Mouse (Mus musculus) embryonic fibroblast, embryonic 13.5 days (primary cell): Measurements from ENCODE around the gene Nrcam. TPM values are rescaled to one million over a fixed set of nuclear protein-coding genes. Genes with fewer than 3 reads are reported as not detected.
A peak's percentile ranks its signal among the peaks of the same experiment; 100 is the strongest.

ENCODE experiments used
- H3K27ac ChIP-seq: 2 replicates; pipeline ENCODE4 v1.5.1; 2012; ENCODE audit warnings: low read length, control low read depth, inconsistent platforms; ENCODE audit not compliant: insufficient read depth
- H3K4me1 ChIP-seq: 2 replicates; pipeline ENCODE4 v1.6.1; 2011; ENCODE audit warnings: low read length; ENCODE audit not compliant: control insufficient read depth, insufficient read depth
- H3K4me3 ChIP-seq: 2 replicates; pipeline ENCODE4 v1.5.1; 2011; ENCODE audit warnings: mild to moderate bottlenecking, control low read depth, low read length; ENCODE audit not compliant: insufficient read depth
- CTCF ChIP-seq: IDR thresholded peaks from 2 replicates; pipeline ENCODE4 v1.5.1; 2011; ENCODE audit warnings: mild to moderate bottlenecking, control low read depth, low read length, moderate library complexity, borderline replicate concordance; ENCODE audit not compliant: insufficient read depth
- POLR2A ChIP-seq: IDR thresholded peaks from 2 replicates; pipeline ENCODE4 v1.6.1; 2011; ENCODE audit warnings: low read depth, mild to moderate bottlenecking, control low read depth, low read length, moderate library complexity
- polyA plus RNA-seq: library from polyadenylated mRNA; stranded (reverse); fragments of >200 nt; gene quantifications from 2 replicates; pipeline ENCODE4 v1.2.4, GENCODE M21; 2011; ENCODE audit warnings: low read depth; ENCODE audit not compliant: missing spikeins, insufficient read length

Nrcam gene
- polyA plus RNA-seq, 1 experiment: 2.6 TPM

GRCm38 (mm10) chr12:44325091-44325490 is 3.6 kb upstream of the Nrcam start:
- no peak overlapping the region for H3K4me3 ChIP-seq
- no peaks in the 10 kb centered on the region for H3K4me1 ChIP-seq
- H3K27ac ChIP-seq: no peak overlapping the region
- TF ChIP-seq POLR2A: no peak
- no peak for TF ChIP-seq CTCF

DNA sequence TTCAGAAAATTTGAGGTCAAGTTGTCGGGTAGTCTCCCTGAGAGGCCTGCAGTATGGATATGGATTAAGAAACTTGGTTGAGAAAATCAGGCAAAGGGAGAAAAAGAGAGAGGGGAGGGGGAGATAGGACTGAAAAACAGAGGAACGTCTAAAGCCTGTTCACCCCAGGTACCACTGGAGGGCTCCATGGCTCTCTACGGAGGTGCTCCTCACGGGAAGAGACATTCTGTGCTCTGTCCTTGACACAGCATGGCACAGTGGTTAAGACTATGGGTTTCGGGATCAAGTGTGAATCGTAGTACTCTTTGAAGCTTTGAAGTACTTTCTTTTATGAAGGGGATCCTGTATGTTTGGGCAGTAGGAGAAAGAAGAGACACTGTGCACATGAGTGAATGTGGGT is 1.2 kb upstream of the Nrcam start:
- H3K4me3 ChIP-seq: no peak overlapping the region
- no peak for TF ChIP-seq POLR2A
- TF ChIP-seq CTCF: peak; percentile 27; the same call in 1 of the 2 replicates
- no peak overlapping the region for H3K27ac ChIP-seq
- H3K4me1 ChIP-seq: no peaks in the 10 kb centered on the region

DNA sequence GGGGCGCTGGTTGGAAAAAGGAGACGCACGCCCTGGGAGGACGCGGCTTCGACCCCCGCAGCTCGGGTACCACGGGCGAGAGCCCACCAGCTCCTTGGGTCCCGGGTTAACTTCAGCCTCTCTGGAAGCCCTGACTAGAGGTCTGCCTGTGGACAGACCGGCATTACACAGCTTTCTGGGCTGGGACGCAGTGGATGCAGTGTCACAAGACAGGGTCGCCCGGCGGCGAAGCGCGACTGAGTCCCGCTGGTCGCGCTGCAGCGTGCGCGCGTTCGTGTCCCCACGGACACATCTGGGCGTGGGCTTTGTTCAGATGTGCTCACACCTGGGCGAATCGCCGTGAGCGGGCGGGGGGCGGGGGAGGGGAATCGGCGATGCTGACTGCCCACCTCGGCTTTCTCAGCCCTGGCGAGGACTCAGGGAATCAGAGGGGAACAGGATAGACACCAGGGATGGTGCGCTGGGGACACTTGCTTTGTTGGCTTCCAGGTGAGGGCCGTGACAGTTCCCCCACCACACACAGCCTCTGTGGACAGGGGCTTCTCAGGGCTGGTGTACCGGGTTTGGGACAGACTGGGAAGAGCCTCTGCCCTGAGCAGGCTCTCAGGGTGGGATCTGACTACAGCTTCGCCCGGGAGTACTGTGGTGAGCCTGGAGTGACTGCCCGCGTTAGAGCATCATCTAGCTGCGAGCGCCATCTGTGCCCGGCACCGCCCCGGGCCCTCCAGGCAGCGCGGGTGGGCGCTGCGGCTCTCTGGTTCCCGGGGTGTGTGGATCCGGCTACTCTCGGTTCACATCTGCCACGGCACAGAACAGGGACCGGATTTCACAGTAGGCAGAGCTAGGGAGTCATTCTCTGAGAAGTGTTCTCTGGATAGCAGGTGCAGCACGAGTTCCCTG is 881 bp downstream of the Nrcam start:
- TF ChIP-seq POLR2A: no peak
- no peak for TF ChIP-seq CTCF
- Histone ChIP-seq H3K27ac (no peak overlapping the region), H3K4me1 (no peaks in the 10 kb centered on the region), H3K4me3 (peak overlapping the region; percentile 69)

DNA sequence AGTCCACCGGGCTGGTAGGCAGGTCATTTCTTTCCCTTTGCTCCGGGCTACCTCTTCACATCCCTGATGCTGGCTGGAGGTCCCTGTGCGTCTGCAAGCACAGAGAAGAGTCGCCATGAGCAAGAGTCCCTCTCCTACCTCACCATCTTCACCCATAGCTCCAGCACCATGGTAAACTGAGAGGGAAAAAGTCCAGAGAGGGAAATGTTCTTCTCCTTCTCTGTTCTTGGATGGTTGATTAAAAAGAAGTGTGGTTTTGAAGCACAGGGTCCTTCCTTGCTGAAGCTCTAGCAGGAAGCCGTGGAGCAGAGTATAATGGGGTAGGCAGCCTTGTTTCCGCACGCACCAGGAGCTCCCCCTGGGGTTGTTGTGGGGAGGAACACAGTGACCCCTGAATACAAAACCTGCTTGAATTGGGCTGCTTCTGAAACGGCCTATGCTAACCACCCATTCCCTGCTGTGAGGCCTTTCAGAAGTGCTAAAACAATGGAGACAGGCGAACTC is 1.6 kb downstream of the Nrcam start:
- TF ChIP-seq CTCF (no peak), POLR2A (no peak)
- peak overlapping the region; percentile 69 for H3K4me3 ChIP-seq

DNA sequence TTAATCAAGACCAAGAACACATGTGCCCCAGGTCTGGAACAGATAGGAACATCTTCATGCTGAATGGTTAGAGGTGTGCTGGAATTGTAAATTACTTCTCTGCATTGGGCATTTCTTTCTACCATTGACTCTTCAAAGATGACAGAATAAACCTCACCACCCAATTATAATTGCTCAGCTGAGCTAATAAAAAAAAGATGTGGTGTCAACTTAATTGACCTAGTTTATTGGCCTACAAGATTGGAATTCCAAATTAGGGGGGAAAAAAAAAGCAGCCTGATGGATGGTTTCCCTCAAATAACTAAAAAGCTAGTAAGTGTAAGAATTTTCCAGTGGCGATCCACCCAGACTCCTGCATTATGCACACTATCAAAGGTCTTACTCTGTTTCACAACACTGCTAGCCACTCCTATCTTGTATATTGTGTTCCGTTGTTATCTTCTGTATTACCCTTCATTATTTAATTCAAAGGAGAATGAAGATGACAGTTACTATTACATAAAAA is 8.5 kb downstream of the Nrcam start:
- Histone ChIP-seq H3K4me1 (no peaks in the 10 kb centered on the region), H3K27ac (no peak overlapping the region), H3K4me3 (no peak overlapping the region)
- no peak for TF ChIP-seq POLR2A
- TF ChIP-seq CTCF: no peak

More for the DNA sequence above, 1.6 kb downstream of the Nrcam start:
- Histone ChIP-seq H3K27ac (no peak overlapping the region), H3K4me1 (no peaks in the 10 kb centered on the region)

- TF ChIP-seq CTCF (no peak), POLR2A (no peak)
- Histone ChIP-seq H3K27ac (no peak overlapping the region), H3K4me1 (no peaks in the 10 kb centered on the region), H3K4me3 (no peak overlapping the region)
Measured at GRCm38 (mm10) chr12:44338195-44338622, 9.5 kb downstream of the Nrcam start.

GRCm38 (mm10) chr12:44344075-44344474 is 15.4 kb downstream of the Nrcam start:
- no peak for TF ChIP-seq POLR2A
- TF ChIP-seq CTCF: no peak
- no peak overlapping the region for H3K27ac ChIP-seq
- no peaks in the 10 kb centered on the region for H3K4me1 ChIP-seq
- H3K4me3 ChIP-seq: no peak overlapping the region

GRCm38 (mm10) chr12:44345251-44345650 is 16.6 kb downstream of the Nrcam start:
- TF ChIP-seq CTCF (no peak), POLR2A (no peak)
- Histone ChIP-seq H3K27ac (no peak overlapping the region), H3K4me1 (no peaks in the 10 kb centered on the region), H3K4me3 (no peak overlapping the region)

DNA sequence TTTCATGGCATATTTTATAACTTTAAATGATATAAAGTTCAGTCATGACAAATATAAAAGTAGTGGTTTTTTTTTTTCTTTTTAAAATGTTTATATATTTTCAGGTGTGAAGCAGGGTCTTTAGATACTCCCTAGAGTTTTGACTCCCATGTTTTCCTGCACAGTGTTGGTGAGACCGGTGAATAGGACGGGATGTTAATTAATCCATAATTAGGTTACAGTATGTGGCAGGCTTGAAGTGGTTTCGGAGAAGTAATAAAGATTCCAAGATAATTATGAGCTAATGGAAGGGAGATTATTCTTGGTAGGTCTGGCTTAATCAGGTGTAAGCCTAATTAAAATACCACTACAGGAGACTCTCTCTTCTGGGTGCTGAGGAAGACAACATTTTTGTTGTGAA is 17.5 kb downstream of the Nrcam start:
- Histone ChIP-seq H3K4me1 (no peaks in the 10 kb centered on the region), H3K4me3 (no peak overlapping the region), H3K27ac (no peak overlapping the region)
- TF ChIP-seq CTCF (no peak), POLR2A (no peak)

GRCm38 (mm10) chr12:44355116-44355515 is 26.4 kb downstream of the Nrcam start:
- TF ChIP-seq POLR2A: no peak
- no peak for TF ChIP-seq CTCF
- Histone ChIP-seq H3K4me1 (0 out of 2 replicates have a peak, but pooled peaks cover 3% of the 10 kb centered on the region), H3K27ac (no peak overlapping the region), H3K4me3 (no peak overlapping the region)
